Mouse (Mus musculus) embryonic fibroblast, embryonic 13.5 days (primary cell): ENCODE results near the gene Olfr1444. TPM values are rescaled to one million over a fixed set of nuclear protein-coding genes. Genes with fewer than 3 reads are reported as not detected.

ENCODE experiments used
- H3K27ac ChIP-seq: 2 replicates; pipeline ENCODE4 v1.5.1; 2012; ENCODE audit warnings: low read length, control low read depth, inconsistent platforms; ENCODE audit not compliant: insufficient read depth
- H3K4me1 ChIP-seq: 2 replicates; pipeline ENCODE4 v1.6.1; 2011; ENCODE audit warnings: low read length; ENCODE audit not compliant: control insufficient read depth, insufficient read depth
- H3K4me3 ChIP-seq: 2 replicates; pipeline ENCODE4 v1.5.1; 2011; ENCODE audit warnings: mild to moderate bottlenecking, control low read depth, low read length; ENCODE audit not compliant: insufficient read depth
- CTCF ChIP-seq: IDR thresholded peaks from 2 replicates; pipeline ENCODE4 v1.5.1; 2011; ENCODE audit warnings: mild to moderate bottlenecking, control low read depth, low read length, moderate library complexity, borderline replicate concordance; ENCODE audit not compliant: insufficient read depth
- POLR2A ChIP-seq: IDR thresholded peaks from 2 replicates; pipeline ENCODE4 v1.6.1; 2011; ENCODE audit warnings: low read depth, mild to moderate bottlenecking, control low read depth, low read length, moderate library complexity
- polyA plus RNA-seq: library from polyadenylated mRNA; stranded (reverse); fragments of >200 nt; gene quantifications from 2 replicates; pipeline ENCODE4 v1.2.4, GENCODE M21; 2011; ENCODE audit warnings: low read depth; ENCODE audit not compliant: missing spikeins, insufficient read length

Olfr1444 gene
- polyA plus RNA-seq, result not detected in 2 replicates

- no peaks in the 10 kb centered on the region for H3K4me1 ChIP-seq
- H3K4me3 ChIP-seq, result no peak within 1 kb of the TSS
- no peak for TF ChIP-seq POLR2A
- H3K27ac ChIP-seq, result no peak within 1 kb of the TSS
Observed at GRCm38 (mm10) chr19:12856983-12857382, at the start of gene Olfr1444. Olfr1444 (plus strand) TSS chr19:12857283.

- Histone ChIP-seq H3K4me1 (no peaks in the 10 kb centered on the region), H3K4me3 (no peak overlapping the region), H3K27ac (no peak overlapping the region)
- TF ChIP-seq CTCF (no peak), POLR2A (no peak)
Observed at GRCm38 (mm10) chr19:12812644-12813364, 44.3 kb upstream of the Olfr1444 start.

GRCm38 (mm10) chr19:12813883-12814282, 43.2 kb upstream of the Olfr1444 start:
- Histone ChIP-seq H3K4me1 (no peaks in the 10 kb centered on the region), H3K4me3 (no peak overlapping the region), H3K27ac (no peak overlapping the region)
- no peak for TF ChIP-seq CTCF

GRCm38 (mm10) chr19:12818507-12818906, 38.6 kb upstream of the Olfr1444 start:
- Histone ChIP-seq H3K4me3 (no peak overlapping the region), H3K27ac (no peak overlapping the region), H3K4me1 (no peaks in the 10 kb centered on the region)
- no peak for TF ChIP-seq POLR2A
- no peak for TF ChIP-seq CTCF

GRCm38 (mm10) chr19:12820383-12820782, 36.7 kb upstream of the Olfr1444 start:
- no peaks in the 10 kb centered on the region for H3K4me1 ChIP-seq
- no peak for TF ChIP-seq CTCF
- no peak for TF ChIP-seq POLR2A
- H3K27ac ChIP-seq, result no peak overlapping the region
- no peak overlapping the region for H3K4me3 ChIP-seq

- no peak for TF ChIP-seq POLR2A
- TF ChIP-seq CTCF, result no peak
- Histone ChIP-seq H3K4me3 (no peak overlapping the region), H3K4me1 (no peaks in the 10 kb centered on the region), H3K27ac (no peak overlapping the region)
Observed at GRCm38 (mm10) chr19:12824549-12824948, 32.5 kb upstream of the Olfr1444 start.

- TF ChIP-seq CTCF, result no peak
- no peak for TF ChIP-seq POLR2A
- Histone ChIP-seq H3K27ac (no peak overlapping the region), H3K4me1 (peaks cover 3% of the 10 kb centered on the region; the same call in 1 of the 2 replicates), H3K4me3 (no peak overlapping the region)
Observed at GRCm38 (mm10) chr19:12830823-12831430, 26.2 kb upstream of the Olfr1444 start.

- TF ChIP-seq POLR2A, result no peak
- TF ChIP-seq CTCF, result no peak
- peaks cover 3% of the 10 kb centered on the region; the same call in 1 of the 2 replicates for H3K4me1 ChIP-seq
- no peak overlapping the region for H3K27ac ChIP-seq
- H3K4me3 ChIP-seq, result no peak overlapping the region
Observed at GRCm38 (mm10) chr19:12831559-12831958, 25.5 kb upstream of the Olfr1444 start.

GRCm38 (mm10) chr19:12833625-12834024, 23.5 kb upstream of the Olfr1444 start:
- no peak overlapping the region for H3K4me3 ChIP-seq
- TF ChIP-seq POLR2A (no peak), CTCF (no peak)
- H3K27ac ChIP-seq, result no peak overlapping the region
- peaks cover 3% of the 10 kb centered on the region; the same call in 1 of the 2 replicates for H3K4me1 ChIP-seq

GRCm38 (mm10) chr19:12838507-12838906, 18.6 kb upstream of the Olfr1444 start:
- Histone ChIP-seq H3K27ac (no peak overlapping the region), H3K4me3 (no peak overlapping the region), H3K4me1 (no peaks in the 10 kb centered on the region)
- TF ChIP-seq CTCF (no peak), POLR2A (no peak)

- TF ChIP-seq POLR2A (no peak), CTCF (no peak)
- no peak within 1 kb of the TSS for H3K4me3 ChIP-seq
- H3K4me1 ChIP-seq, result no peaks in the 10 kb centered on the region
- no peak within 1 kb of the TSS for H3K27ac ChIP-seq
Observed at GRCm38 (mm10) chr19:12846382-12846781, 10.7 kb upstream of the Olfr1444 start, which contains the start of gene Gm5244. Gm5244 (plus strand) TSS chr19:12846682.
